20 mouse cellular contexts compared by ENCODE assay signal in the genomic region with DNA sequence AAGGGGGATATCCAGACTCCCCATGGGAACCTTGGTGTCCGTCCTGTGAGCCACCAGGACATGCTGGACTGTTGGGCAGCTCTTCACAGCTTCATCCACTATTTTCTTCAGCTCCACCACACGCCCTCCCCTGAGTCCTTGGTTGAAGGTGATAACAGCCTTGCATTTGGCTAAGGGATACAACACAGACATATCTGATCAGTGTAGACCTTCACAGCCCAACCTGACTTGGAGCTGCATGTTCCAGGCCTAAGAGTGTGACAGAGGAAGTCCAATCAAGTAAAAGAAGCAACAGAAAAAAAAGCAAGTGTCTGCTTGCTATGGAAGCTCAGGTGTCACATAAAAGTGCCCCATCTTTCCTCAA. TPM values are rescaled to one million over a fixed set of nuclear protein-coding genes. Genes with fewer than 3 reads are reported as not detected.
DNase-seq lines count a peak whose midpoint lies in the region; ATAC-seq lines count a peak whose summit lies in the region.
"Had no signal": no experiment of that assay in that cellular context is flagged by ENCODE, and none has a peak within 500 bp of the region (broad histone marks: within the 10 kb centered on the region; RNA-seq: fewer than 3 reads in every experiment).

No protein-coding gene starts in this region.

- peak overlapping the region; percentile 54 for H3K27ac ChIP-seq in hindbrain, embryonic 14.5 days
- H3K27ac ChIP-seq: stomach, embryonic 15.5 days had no signal

- peak; percentile 23 for DNase-seq in ovary, adult 18-20 months (ENCODE audit: low spot score)
- no peak for DNase-seq in ovary, postnatal 36 days (ENCODE audit: low spot score)
- no peak for DNase-seq in hindbrain, embryonic 14.5 days (ENCODE audit: low spot score)
- DNase-seq in left cerebral cortex, postnatal 36 days (ENCODE audit: low spot score in 2 of 2), result no peak
- no peak for DNase-seq in thymus, postnatal 36 days
- no peak for DNase-seq in gastrocnemius, adult 18-20 months (ENCODE audit: low spot score)
- no peak for DNase-seq in lung, postnatal 14 days
- DNase-seq: adrenal gland, postnatal 36 days; cerebellum, adult 9-10 months; right cerebral cortex, postnatal 25 days had no signal

- WGBS in hindbrain, embryonic 14.5 days, result 24% methylated on average over 2 of the region's 2 CpGs

- no peaks in the 10 kb centered on the region for H3K27me3 ChIP-seq in hindbrain, embryonic 14.5 days (ENCODE audit: control insufficient read depth, insufficient read depth, low read length)
- H3K27me3 ChIP-seq: heart, embryonic 12.5 days; stomach, embryonic 15.5 days had no signal

- H3K9me3 ChIP-seq in hindbrain, embryonic 14.5 days (ENCODE audit: control insufficient read depth, low read length), result no peaks in the 10 kb centered on the region
- H3K9me3 ChIP-seq: stomach, embryonic 15.5 days had no signal

- intact Hi-C loops in left cerebral cortex, postnatal 36 days (cut with DNase I), result no loop called here

- no peak overlapping the region for H3K4me3 ChIP-seq in hindbrain, embryonic 14.5 days (replicated peaks; ENCODE audit: low read length)
- H3K4me3 ChIP-seq: heart, embryonic 12.5 days; stomach, embryonic 15.5 days had no signal

- ATAC-seq in hindbrain, embryonic 14.5 days (ENCODE audit: low FRiP score), result no peak
- ATAC-seq in megakaryocyte-erythroid progenitor cell, adult 5-6 weeks (replicated peaks; ENCODE audit: low FRiP score, low TSS enrichment, poor library complexity, severe bottlenecking), result peak; percentile 81
- ATAC-seq: lung, postnatal 0 days had no signal

- 0 out of 2 replicates have a peak, but pooled peaks cover 4% of the 10 kb centered on the region for H3K36me3 ChIP-seq in hindbrain, embryonic 14.5 days (replicated peaks; ENCODE audit: control insufficient read depth, insufficient read depth)
- H3K36me3 ChIP-seq: heart, embryonic 12.5 days had no signal

- H3K4me2 ChIP-seq in hindbrain, embryonic 14.5 days (replicated peaks), result no peak overlapping the region
- H3K4me2 ChIP-seq: heart, embryonic 12.5 days; stomach, embryonic 15.5 days had no signal

- no peak overlapping the region for H3K9ac ChIP-seq in hindbrain, embryonic 14.5 days
- H3K9ac ChIP-seq: heart, embryonic 12.5 days; stomach, embryonic 15.5 days had no signal

- no peaks in the 10 kb centered on the region; the same call in none of the 2 replicates for H3K4me1 ChIP-seq in hindbrain, embryonic 14.5 days (replicated peaks; ENCODE audit: control insufficient read depth, insufficient read depth, low read length)
- H3K4me1 ChIP-seq: heart, embryonic 12.5 days; stomach, embryonic 15.5 days had no signal

RNA-seq across cellular contexts. Expression of a gene that starts 29.9 kb away (rescaled TPM):
- 14.8 and 18.2 TPM in 2 replicates for polyA plus RNA-seq in hindbrain, embryonic 14.5 days (2014; fragmentation: Nextera tagmentation; extraction: Ambion mirVana)
- total RNA-seq in megakaryocyte-erythroid progenitor cell, adult 5-6 weeks (2014; fragmentation: Nextera tagmentation), result 90.4 and 97.4 TPM in 2 replicates
- total RNA-seq in megakaryocyte-erythroid progenitor cell, adult 5-6 weeks (2017), result 66.9 and 69.4 TPM in 2 replicates
- 10 to 100 TPM; 18.1 to 18.5 TPM for total RNA-seq in left cerebral cortex, postnatal 36 days (2021)
- total RNA-seq in gastrocnemius, adult 18-20 months (2021), result 10 to 100 TPM; 19.9 to 26.2 TPM
- polyA plus RNA-seq: C2C12 had no signal

RNA-seq across cellular contexts. Expression of a gene that starts 30.0 kb away (rescaled TPM):
- 41.6 and 42.6 TPM in 2 replicates for polyA plus RNA-seq in hindbrain, embryonic 14.5 days (2014; fragmentation: Nextera tagmentation; extraction: Ambion mirVana)
- total RNA-seq in megakaryocyte-erythroid progenitor cell, adult 5-6 weeks (2014; fragmentation: Nextera tagmentation), result 10.7 and 20.5 TPM in 2 replicates
- 37.2 and 43.1 TPM in 2 replicates for total RNA-seq in megakaryocyte-erythroid progenitor cell, adult 5-6 weeks (2017)
- total RNA-seq in left cerebral cortex, postnatal 36 days (2021), result 10 to 100 TPM; 46.2 to 62.4 TPM
- 10 to 100 TPM; 19.3 to 20.4 TPM for total RNA-seq in gastrocnemius, adult 18-20 months (2021)

RNA-seq across cellular contexts. Expression of a gene that starts 50.8 kb away (rescaled TPM):
- polyA plus RNA-seq in hindbrain, embryonic 14.5 days (2014; fragmentation: Nextera tagmentation; extraction: Ambion mirVana), result 0.05 TPM in 2 replicates
- total RNA-seq in megakaryocyte-erythroid progenitor cell, adult 5-6 weeks (2014; fragmentation: Nextera tagmentation), result not detected in 2 replicates
- not detected in 2 replicates for total RNA-seq in megakaryocyte-erythroid progenitor cell, adult 5-6 weeks (2017)
- total RNA-seq in left cerebral cortex, postnatal 36 days (2021), result under 1 TPM in 1 of 2 experiments, not detected in 1; 0.09 TPM
- not detected for total RNA-seq in gastrocnemius, adult 18-20 months (2021)
- total RNA-seq: adrenal gland, postnatal 36 days; left cerebral cortex, postnatal 25 days; neutrophil, adult 5-6 weeks had no signal
- polyA plus RNA-seq: C2C12; embryonic facial prominence, embryonic 11.5 days; heart, embryonic 12.5 days; intestine, embryonic 14.5 days; large intestine, adult 2 months; lung, postnatal 0 days; stomach, embryonic 15.5 days had no signal
